9 mouse cellular contexts compared by ENCODE assay signal in the genomic region with DNA sequence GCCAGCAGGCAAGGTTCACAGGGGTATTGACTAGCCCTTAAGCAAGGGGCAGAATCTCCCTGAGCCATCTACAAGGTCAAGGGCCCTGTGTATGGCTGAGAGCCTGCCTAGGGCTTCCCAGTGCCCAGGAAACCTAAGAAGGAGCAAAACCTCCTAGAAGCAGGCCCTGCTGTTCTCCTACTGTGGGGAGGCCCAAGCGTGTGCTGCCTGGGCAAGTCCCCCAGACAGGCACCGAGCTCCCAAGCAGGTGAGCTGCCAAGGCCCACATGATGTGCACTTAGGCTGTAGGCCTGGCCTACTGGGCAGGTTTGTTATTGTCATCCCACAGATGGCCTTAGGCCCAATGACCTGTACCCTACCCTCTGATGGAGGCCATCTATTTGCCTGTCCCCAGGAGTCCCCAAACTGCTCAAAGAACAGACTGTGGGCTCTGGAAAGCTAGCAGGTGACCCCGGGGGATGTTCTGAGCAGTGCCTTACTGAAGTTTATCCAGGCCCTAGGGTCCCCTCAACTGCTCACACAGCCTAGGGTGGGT. TPM values are rescaled to one million over a fixed set of nuclear protein-coding genes. Genes with fewer than 3 reads are reported as not detected.
DNase-seq lines count a peak whose midpoint lies in the region; ATAC-seq and TF ChIP-seq lines count a peak whose summit lies in the region.
"Had no signal": no experiment of that assay in that cellular context is flagged by ENCODE, and none has a peak within 500 bp of the region (broad histone marks: within the 10 kb centered on the region; RNA-seq: fewer than 3 reads in every experiment).

No protein-coding gene starts in this region.

- TF ChIP-seq EP300 in liver, postnatal 0 days (IDR thresholded peaks at IDR 0.05; ENCODE audit: low read depth) = no peak

- H3K4me3 ChIP-seq in layer of hippocampus, adult 2 months = no peak overlapping the region
- H3K4me3 ChIP-seq in embryonic facial prominence, embryonic 10.5 days = peak overlapping the region; percentile 36; the same call in 1 of the 2 replicates
- H3K4me3 ChIP-seq in hindbrain, embryonic 11.5 days (ENCODE audit: low read depth, low read length) = no peak overlapping the region
- no peak overlapping the region for H3K4me3 ChIP-seq in liver, postnatal 0 days (ENCODE audit: low read depth, low read length)

- ATAC-seq in hindbrain, embryonic 11.5 days (ENCODE audit: low FRiP score) = no peak
- ATAC-seq in liver, postnatal 0 days = peak; percentile 65

- H3K9ac ChIP-seq in hindbrain, embryonic 11.5 days (ENCODE audit: low read depth, low read length) = no peak overlapping the region
- no peak overlapping the region for H3K9ac ChIP-seq in liver, postnatal 0 days (replicated peaks)

- no peak overlapping the region for H3K4me2 ChIP-seq in hindbrain, embryonic 11.5 days (replicated peaks; ENCODE audit: low read depth, low read length)
- 0 out of 2 replicates have a peak overlapping the region, but pooled peaks have one; percentile 11 for H3K4me2 ChIP-seq in liver, postnatal 0 days (ENCODE audit: low read depth, low read length)

- H3K27ac ChIP-seq in layer of hippocampus, adult 2 months = peak overlapping the region; percentile 73
- peak overlapping the region; percentile 90 for H3K27ac ChIP-seq in embryonic facial prominence, embryonic 10.5 days (replicated peaks)
- H3K27ac ChIP-seq in hindbrain, embryonic 11.5 days (ENCODE audit: low read depth, low read length) = 0 out of 2 replicates have a peak overlapping the region, but pooled peaks have one; percentile 37
- H3K27ac ChIP-seq in liver, postnatal 0 days (ENCODE audit: low read depth) = peak overlapping the region; percentile 65

- H3K36me3 ChIP-seq in embryonic facial prominence, embryonic 10.5 days (replicated peaks) = no peaks in the 10 kb centered on the region
- H3K36me3 ChIP-seq in hindbrain, embryonic 11.5 days (ENCODE audit: control insufficient read depth, insufficient read depth, low read length) = no peaks in the 10 kb centered on the region
- H3K36me3 ChIP-seq in liver, postnatal 0 days (replicated peaks; ENCODE audit: insufficient read depth, low read length) = no peaks in the 10 kb centered on the region

- DNase-seq in layer of hippocampus, adult 2 months (ENCODE audit: low spot score in 2 of 2) = no peak
- DNase-seq in layer of hippocampus, adult 11-12 months (ENCODE audit: low spot score) = no peak
- DNase-seq in embryonic facial prominence, embryonic 10.5 days (ENCODE audit: low spot score) = no peak
- DNase-seq in hindbrain, embryonic 11.5 days (ENCODE audit: low spot score) = no peak
- DNase-seq in liver, postnatal 0 days = no peak
- no peak for DNase-seq in natural killer cell, adult 2 months (ENCODE audit: low spot score in 2 of 2)
- no peak for DNase-seq in thymus, adult 18-20 months
- DNase-seq in cerebellum, adult 9-11 months = no peak

- H3K4me1 ChIP-seq in embryonic facial prominence, embryonic 10.5 days = peaks cover 82% of the 10 kb centered on the region
- peaks cover 10% of the 10 kb centered on the region; the same call in 1 of the 2 replicates for H3K4me1 ChIP-seq in hindbrain, embryonic 11.5 days (replicated peaks; ENCODE audit: control insufficient read depth, insufficient read depth, low read length)
- H3K4me1 ChIP-seq in liver, postnatal 0 days (ENCODE audit: insufficient read depth) = peaks cover 22% of the 10 kb centered on the region

- H3K27me3 ChIP-seq in embryonic facial prominence, embryonic 10.5 days (replicated peaks; ENCODE audit: low read depth, poor library complexity, severe bottlenecking) = peaks cover 47% of the 10 kb centered on the region
- H3K27me3 ChIP-seq in hindbrain, embryonic 11.5 days (ENCODE audit: control insufficient read depth, insufficient read depth, low read length) = no peaks in the 10 kb centered on the region
- peaks cover 12% of the 10 kb centered on the region; the same call in 1 of the 2 replicates for H3K27me3 ChIP-seq in liver, postnatal 0 days (ENCODE audit: insufficient read depth, low read length)
- H3K27me3 ChIP-seq: Patski had no signal

- no peak for TF ChIP-seq CTCF in layer of hippocampus, adult 2 months (conservative IDR thresholded peaks at IDR 0.05)
- TF ChIP-seq CTCF in liver, postnatal 0 days (IDR thresholded peaks at IDR 0.05; ENCODE audit: low read depth) = no peak

- WGBS in embryonic facial prominence, embryonic 10.5 days = 82% methylated on average over 3 of the region's 3 CpGs
- 88% methylated on average over 3 of the region's 3 CpGs for whole genome bisulfite sequencing in hindbrain, embryonic 11.5 days
- WGBS in liver, postnatal 0 days (ENCODE audit: insufficient replicate concordance) = 77% methylated on average over 3 of the region's 3 CpGs

- no peaks in the 10 kb centered on the region for H3K9me3 ChIP-seq in embryonic facial prominence, embryonic 10.5 days
- no peaks in the 10 kb centered on the region for H3K9me3 ChIP-seq in hindbrain, embryonic 11.5 days (ENCODE audit: control insufficient read depth, low read length)
- H3K9me3 ChIP-seq in liver, postnatal 0 days (ENCODE audit: low read length) = no peaks in the 10 kb centered on the region

RNA-seq across cellular contexts. Expression of a gene that starts 9.7 kb away (rescaled TPM):
- total RNA-seq in layer of hippocampus, adult 2 months (2021) = 10 to 100 TPM; 32.7 to 35.7 TPM
- 17.1 and 20.3 TPM in 2 replicates for polyA plus RNA-seq in embryonic facial prominence, embryonic 10.5 days (2016; fragmentation: Nextera tagmentation; extraction: Ambion mirVana)
- polyA plus RNA-seq in hindbrain, embryonic 11.5 days (2014; fragmentation: Nextera tagmentation; extraction: Ambion mirVana) = 48.9 and 66.8 TPM in 2 replicates
- polyA plus RNA-seq in liver, postnatal 0 days (2015; fragmentation: Nextera tagmentation; extraction: Ambion mirVana) = 2.0 and 2.1 TPM in 2 replicates

Comparison
In these comparisons a context has a peak if more than half of its experiments do, and no peak if none do; other contexts are left out.
1. H3K27ac ChIP-seq: peak in every context shown above with its lines; median percentile 90 in embryonic facial prominence, embryonic 10.5 days; 73 in layer of hippocampus, adult 2 months; 65 in liver, postnatal 0 days; 37 in hindbrain, embryonic 11.5 days.